Mouse (Mus musculus) regulatory T cell (primary cell): Measurements from ENCODE around the gene D930048N14Rik.
"Not testable (repeated sequence)": the region's sequence is repeated elsewhere in the genome, so short reads cannot be mapped to it uniquely, and the experiment has no call there.

Experiments used
- in situ Hi-C: fragments of 300-600 bp; cut with MboI, MseI; formaldehyde crosslinking; loops from one replicate; pipeline ENCODE4 v1.15.1; 2025; ENCODE audit warnings: high pct_unique_total_duplicates

Gene D930048N14Rik

DNA sequence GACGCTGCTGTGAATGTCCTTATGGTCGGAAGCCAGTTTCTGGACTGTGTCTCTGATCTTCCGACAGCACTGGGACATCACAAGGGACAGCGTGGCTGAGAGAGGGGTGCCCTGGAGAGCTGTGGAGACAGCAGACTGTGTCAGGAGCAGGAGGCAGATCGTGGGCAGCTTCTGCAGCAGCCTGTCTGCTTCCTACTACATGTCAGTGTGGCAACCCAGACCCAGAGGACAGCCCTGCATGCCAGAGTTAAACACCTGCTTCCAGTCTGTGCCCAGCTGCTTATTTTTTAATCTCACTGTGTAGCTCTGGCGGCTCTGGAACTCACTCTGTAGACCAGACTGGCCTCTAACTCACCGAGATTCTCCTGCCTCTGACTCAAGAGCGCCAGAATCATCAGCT lies 22.8 kb upstream of the D930048N14Rik start:
- in situ Hi-C loops = no loop called here

DNA sequence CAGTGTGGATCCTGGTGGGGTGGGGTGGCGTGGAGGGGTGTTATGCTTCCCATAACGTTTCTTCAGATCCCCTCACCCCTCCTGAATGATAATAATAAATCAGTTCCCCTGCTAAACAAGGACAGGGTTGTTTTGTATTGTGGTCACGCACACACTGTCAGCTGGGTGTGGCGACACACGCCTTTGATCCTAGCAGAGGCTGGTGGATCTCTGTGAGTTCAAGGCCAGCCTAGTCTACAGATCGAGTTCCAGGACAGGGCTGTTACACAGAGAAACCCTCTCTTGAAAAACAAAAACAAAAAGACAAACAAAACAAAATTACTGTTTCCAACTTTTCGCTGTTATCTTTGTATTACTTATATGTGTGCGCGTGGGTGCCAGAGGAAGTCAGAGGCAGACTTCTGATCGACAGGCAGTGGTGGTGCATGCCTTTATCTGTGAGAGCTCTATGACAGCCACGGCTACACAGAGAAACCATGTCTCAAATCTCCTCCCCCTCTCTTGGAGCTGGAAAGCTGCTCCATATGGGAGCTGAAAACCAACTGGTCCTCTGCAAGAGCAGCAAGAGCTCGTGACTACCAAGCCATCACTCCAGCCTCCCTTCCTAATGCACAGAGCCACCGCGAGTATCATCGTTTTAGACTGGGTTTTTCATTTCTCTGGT lies 21.0 kb upstream of the D930048N14Rik start:
- in situ Hi-C loops = no loop called here

DNA sequence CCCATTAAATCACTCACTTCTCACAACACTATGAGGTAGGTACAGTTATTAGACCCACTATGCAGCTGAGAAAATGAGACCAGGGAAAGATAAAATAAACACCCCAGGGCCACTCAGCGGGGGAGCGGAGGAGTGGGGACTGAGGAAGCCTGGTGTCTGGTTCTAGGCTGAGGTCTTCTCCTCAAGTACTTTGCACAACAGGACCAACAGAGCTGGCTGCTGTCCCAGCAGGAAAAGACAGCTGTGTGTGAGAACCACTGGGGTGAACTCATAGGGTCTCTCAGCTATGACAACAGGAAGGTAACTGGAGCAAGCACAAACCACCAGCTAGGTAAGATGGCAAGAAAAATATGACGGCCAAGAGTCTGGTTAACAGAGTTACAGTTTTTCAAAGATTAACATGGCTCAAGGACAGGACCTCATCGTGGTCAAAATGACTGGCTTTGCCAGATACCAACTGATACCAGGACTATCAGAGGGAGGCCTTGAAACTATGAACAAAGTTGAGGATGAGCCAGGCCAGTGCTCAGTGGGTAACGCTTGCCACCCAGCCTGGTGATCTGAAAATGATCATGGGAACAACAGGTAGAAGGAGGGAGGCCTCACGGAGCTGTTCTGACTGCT lies 18.5 kb upstream of the D930048N14Rik start:
- in situ Hi-C loops = no loop called here

DNA sequence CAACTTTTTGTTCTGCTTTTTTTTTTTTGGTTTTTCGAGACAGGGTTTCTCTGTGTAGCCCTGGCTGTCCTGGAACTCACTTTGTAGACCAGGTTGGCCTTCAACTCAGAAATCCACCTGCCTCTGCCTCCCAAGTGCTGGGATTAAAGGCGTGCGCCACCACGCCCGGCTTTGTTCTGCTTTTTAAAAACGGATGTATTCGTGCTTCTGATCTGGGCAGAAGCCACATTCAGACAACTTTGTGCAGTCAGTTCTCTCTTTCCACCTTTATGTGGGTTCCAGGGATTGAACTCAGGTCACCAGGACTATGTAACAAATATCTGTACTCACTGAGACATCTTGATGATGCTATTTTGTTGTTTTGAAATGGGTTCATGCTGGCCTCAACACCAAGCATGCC lies 17.6 kb upstream of the D930048N14Rik start:
- in situ Hi-C loops = not testable (repeated sequence)

DNA sequence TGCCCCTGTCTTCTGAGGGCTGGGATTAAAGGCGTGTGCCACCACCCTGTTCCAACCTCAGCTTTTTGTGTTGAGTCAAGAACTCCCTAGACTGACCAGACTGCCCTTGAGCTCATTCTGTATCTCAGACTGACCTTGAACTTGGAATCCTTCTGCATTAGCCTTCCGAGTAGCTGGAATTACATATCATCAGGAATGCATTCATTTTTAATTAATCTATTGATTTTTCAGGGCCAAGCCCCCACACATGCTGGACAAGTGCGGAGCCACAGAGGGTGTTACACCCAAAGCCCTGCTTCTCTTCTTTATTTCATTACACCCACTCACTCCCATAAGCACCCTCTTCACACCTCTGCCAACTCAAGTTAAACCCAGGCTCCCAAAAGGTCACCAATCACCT lies 17.0 kb upstream of the D930048N14Rik start:
- in situ Hi-C loops = no loop called here

DNA sequence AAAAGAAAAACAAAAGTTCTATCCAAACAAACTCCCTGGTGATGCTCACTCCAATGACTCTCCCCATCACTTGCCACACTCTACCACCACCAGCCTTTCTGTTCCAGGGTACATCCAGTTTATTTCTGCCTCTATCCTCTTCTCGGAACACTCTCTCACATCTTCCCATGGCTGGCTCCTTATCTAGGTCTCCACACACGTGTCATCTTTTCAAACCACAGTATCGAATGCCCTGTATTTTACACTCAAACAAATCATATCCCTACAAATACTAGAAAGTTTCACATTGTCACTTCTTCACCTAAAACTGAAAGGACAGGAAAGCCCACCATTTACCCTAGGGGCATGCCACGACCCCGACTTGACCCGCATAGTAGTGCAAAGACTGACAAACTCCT lies 15.6 kb upstream of the D930048N14Rik start:
- in situ Hi-C loops = no loop called here

DNA sequence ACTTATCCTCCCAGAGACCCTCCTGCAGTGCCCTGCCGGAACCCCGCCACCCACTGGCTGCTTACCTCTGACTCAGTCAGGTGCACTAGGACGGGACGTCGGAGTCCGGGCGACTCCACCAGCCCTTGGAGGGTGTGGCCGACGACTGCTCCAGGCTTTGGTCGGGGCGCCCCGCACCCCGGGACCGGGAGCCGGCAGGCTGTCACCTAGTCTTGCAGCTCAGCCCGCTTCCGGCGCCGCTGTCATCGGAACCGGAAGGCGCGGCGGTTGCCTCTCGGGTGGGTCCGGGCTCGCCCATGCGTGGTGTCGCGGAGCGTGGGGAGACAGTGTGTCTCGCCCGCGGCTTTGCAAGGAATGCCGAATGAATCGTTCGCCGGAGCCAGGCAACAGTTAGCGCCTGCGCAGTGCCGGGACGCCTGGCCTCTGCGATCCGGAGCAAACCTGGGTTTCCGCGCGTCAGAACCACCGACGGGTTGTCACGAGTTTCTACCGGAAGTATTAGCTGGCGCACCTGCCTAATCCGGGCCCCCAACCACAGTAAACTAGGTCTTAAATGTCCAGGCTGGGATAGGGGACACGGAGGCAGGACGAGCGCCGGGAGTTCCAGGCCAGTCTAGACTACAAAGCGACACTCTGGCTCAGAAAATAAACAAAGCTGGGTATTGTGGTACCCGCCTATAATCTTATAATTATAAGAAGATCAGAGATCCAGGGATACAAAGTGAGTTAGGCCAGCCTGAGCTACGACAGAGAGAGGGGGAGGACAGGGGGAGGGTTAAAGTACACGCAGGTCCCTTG lies 15.0 kb upstream of the D930048N14Rik start, which contains the start of gene Rmnd5b:
TSS of gene Rmnd5b (minus strand) at position 372 of the 798 bp plus-strand sequence.
- in situ Hi-C loops = no loop called here

DNA sequence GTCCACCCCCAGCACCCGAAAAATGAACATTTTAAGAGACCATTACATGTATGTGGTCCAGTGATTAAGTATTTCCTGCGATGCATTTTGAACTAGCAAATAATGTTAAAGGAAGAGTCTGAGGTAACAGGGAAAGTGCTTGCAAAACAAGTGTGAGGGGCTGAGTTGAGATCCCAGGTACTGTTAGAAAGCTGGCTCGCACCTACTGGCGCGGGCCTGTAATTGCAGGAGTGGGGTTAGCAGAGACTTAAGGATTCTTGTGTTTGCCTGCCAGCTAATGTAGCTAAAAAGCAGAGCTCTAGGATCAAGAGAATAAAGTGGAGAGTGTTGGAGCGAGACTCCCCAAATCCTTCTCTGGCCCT lies 14.4 kb upstream of the D930048N14Rik start:
- in situ Hi-C loops = no loop called here

DNA sequence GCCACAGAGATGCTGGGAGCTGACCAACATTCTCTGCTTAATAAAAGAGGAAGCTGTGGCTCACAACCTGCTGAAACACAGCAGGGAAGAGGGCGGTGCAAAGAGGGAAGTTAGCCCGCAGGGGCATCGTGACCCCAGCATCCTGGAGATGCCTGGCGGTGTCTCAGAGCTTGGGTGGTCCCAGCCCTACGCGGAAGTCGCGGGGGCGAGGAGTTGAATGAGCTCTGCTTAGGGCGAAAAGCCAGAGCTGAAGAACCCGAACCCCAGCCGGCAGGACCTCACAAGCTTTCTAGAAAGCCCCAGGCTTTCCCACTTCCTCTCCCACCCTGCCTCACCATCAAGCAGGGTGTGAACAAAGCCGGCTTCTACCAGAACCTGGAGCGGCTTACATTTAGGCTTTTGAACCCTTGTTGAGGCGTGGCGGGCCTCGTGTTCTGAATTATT lies 12.8 kb upstream of the D930048N14Rik start:
- in situ Hi-C loops = no loop called here

DNA sequence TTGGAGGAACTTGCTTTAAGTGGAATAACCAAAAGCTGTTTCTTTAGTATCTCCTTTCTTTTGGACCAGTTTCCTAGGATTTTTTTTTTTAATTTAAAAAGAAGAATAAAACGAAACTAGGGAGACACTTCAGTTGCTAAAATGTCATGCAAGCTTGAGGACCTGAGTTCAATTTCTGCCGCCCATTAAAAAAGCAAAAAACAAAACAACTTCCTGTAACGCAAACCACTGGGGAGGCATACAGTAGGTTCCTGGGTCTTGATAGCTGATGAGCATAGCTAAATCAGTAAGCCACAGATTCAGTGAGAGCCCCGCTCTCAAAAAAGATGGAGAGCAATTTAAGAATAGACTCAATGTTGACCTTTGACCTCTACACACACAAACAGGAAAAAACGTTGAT lies 12.3 kb upstream of the D930048N14Rik start:
- in situ Hi-C loops = no loop called here

DNA sequence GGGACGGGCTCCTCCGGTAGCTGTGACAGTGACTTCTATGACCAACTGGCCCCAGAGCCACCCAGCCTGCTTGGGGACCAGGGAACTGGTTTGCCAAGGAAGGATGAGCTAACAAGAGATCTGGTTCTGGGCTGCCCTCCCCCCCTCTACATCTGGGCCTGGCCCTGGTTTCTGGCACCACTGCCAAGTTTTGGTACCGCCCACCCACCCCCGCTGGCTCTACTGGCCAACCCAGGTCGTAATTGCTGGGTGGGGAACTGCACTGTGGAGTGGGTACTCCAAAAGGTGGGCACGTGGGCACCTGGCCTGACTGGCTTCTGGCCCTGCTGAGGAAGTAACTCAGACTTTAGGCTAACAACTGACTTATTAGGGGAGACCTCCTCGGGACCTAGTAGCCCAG lies 10.0 kb upstream of the D930048N14Rik start:
- in situ Hi-C loops = no loop called here

DNA sequence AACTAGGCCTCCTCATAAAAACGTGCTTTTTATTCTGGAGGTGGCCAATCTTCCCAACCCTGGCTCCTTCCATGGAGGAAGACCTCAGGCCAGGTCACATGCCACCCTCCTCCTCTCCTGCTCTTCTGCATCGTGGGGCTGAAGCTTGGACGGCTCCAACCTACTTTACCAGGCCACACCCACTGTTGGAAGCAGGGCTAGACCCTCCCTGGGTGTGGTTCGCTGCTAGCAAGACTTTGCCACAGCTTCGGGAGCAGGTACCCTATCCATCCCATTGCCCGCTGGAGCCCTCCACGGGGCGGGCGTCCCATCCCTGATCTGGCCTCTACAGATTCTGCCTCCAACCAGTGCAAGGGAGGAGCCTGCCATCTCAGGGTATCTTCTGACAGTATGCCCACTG lies 7.6 kb upstream of the D930048N14Rik start:
- in situ Hi-C loops = no loop called here

DNA sequence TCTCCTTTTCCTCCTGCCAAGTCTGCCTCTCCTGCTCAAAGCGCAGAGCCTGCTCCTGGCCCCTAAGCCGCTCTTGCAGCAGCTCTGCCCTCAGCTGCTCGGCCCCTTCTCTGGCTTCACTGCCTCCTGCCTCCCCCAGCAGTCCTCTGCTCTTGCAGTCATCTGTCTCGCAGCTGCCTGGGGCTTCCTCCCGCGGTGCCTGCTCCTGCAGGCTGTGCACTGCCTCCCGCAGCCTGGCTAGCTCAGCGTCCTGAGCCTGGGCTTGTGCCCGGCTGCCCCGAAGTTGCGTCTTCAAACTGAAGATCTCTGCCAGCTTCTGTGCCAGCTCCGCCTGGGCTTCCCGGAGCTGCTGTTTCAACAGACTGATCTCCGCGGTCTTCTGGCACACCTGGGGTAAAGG lies 7.0 kb upstream of the D930048N14Rik start:
- in situ Hi-C loops = no loop called here

DNA sequence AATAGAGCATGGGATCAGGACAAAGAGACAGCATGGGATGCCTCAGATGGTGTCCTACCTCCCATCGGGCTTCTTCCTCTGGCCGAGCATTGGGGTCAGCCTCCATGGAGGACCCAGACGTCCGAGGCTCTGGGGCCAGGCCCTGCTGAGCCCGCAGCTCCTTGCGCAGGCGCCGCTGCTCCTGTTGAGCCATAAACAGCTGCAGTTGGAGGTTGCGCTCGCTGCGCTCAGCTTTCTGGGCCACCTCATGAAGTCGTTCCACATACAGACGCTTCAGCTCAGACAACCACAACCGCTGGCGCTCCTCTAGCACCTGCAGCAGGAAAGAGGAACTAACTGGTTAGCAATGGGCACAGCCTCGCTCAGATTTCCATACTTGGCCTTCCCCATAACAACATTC lies 6.5 kb upstream of the D930048N14Rik start:
- in situ Hi-C loops = no loop called here

DNA sequence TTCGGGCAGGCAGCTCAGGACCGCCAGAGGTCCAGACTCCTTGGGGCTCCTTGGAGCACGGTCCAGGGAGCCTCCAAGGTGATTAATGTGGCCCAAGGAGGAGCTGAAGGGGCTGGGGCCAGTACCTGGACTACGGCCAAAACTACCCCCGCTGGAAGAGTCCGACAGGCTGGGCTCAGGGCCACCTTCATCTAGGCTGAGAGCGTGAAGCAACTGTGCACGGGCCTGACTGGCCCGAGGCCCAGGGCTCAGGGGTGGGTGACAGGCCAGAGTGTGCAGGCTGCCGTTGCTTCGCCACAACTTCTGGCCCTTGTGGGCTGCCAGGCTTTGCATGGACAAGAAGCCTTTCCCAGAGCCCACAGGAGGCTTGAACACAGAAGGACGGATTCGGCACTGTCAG lies 5.5 kb upstream of the D930048N14Rik start:
- in situ Hi-C loops = no loop called here

DNA sequence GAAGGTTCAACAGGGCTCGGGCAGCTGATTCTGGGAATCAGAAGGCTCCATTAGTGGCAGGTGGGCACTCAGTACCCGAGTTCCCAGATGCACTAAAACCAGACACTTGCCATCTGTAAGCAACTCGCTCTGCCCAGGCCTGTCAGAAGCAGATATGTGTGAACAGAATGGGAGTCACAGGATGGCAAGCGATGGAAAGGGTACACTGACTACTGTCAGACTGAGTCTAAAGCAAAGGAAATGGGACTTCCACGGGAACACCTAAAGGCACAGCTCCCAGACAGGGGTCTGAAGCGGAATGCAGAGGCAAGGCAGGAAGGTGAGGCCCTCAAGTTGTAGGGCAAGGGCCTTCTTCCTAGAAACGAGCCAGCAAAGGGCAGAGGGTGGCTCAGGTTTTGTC lies 4.5 kb upstream of the D930048N14Rik start:
- in situ Hi-C loops = no loop called here

DNA sequence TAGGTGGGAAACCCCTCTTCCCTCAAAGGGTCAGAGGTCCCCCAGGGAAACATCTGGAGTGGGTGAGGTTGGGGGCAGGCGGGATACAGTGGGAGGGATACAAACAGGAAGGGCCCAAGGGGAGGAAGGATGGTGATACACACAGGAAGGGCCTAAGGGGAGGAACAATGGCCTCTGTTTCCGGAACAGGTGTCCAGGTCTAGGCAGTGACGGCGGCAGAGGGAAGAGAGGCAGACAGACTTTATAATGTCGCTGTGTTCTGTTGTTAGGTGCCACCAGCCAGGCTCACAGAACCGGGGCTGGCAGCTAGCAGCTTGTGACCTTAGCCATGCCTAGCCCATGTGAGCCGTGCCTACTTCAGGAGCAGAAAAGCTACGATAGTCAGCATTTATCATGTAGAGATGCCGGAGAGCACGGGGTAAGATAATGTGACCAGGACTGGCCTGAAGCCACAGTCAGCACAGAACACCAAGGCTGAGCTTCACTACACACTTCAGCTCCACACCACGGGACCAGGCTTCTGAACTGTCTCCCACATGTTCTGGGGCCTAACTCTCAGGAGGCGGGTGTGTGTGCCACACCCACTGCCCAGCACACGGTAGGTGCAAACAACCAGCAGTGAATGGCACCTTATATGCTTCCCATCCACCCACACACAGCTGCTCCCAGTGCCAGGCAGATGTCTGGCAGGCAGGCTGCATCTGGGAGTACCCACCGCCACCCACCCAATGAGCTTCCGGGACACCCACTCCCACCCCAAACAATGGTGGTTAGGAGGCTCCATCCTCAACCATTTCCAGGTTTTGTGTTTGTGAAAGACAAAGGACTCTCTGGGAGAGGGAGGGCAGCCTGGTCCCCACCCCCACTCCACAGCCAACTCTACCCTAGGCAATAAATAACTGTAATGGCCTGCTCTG lies 3.7 kb upstream of the D930048N14Rik start:
- in situ Hi-C loops = no loop called here

DNA sequence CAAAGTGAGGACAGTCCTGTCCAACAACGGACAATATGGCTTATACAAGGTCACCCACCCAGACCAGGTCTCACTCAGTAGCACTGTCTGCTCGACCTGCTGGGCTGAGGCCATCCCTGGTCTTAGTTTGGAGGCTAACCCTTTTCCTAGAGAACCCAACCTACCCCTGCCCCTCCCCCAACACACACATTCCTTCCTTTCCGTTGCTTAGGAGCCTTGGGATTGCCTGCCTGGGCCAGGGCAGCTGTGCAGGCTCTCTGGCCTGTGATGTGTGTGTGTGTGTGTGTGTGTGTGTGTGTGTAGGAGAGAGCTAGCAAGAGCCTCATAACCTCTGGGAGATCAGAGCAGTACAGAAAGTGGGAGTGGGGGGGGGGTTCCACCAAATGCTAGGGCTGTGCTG lies 2.2 kb upstream of the D930048N14Rik start:
- in situ Hi-C loops = no loop called here

DNA sequence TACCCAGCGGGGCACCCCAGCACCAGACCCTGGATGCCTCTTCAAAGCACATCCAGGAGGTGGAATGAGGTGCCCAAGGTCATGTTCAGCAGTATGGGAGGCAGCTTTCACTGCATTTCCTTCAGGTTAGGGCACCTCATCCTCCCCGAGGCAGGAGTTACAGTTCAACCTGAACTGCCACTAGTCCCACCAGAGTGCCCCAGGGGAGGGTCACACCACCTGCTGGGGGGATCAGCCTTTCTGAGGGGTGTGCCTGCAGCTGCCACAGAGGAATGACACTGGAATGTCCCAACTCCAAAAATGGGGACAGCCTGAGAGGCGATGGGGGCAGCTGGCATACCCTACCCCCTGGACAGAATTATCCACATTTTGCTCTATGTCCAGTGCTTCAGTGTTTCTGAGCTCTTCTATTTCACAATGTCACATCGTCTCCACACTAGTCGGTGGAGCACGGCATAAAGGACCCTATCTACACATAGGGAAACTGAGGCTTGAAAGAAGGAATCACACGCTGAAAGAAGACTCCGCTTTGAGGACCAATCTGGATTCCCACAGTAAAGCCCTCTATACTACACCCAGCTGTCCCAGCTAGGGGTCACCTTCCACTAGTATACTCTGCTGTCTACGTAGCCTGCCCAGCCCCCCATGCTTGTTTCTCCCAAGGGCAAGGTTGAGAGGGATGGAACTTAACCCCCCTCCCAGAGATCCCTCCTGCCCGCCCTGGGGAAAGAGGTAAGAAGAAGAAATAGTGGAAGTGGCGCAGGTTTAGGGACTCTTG lies 1.5 kb upstream of the D930048N14Rik start:
- in situ Hi-C loops = no loop called here

DNA sequence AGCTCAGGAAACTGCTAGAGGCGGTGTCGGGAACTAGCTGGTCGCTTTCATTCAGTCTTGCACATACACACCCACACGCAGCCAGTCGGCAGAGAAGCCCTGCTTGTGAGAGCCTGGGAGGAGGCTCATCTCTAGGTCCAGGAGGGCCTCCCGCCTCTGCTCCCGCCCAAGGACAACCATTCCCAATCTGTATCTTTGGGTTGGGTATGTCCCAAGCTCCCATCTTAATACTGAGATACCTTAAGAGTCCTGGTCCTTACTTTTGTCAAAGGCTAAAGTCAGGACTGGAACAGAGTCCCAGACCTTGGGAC lies 910 bp upstream of the D930048N14Rik start:
- in situ Hi-C loops = no loop called here

DNA sequence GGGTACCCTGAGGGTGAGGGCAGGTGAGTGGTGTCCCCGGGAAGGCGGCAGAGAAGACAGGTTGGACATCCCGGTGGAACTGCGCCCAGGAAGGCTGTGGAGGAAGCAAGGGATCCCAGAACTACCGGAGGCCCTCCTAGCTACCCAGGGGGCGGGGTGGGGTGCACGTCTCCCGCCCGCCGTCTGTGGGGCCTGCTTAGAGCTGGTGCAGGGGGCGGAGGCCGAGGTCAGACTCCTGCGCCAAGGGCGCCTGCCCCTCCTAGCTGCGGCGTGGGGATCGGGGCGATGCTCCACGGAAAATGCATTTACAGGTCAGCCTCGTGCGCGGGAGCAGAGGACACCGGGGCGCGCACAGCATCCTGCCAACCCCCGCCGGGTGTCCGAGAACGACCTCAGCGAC lies 493 bp upstream of the D930048N14Rik start:
- in situ Hi-C loops = no loop called here
